Mouse (Mus musculus) retina, postnatal 1 day (tissue): Measurements from ENCODE around the gene Gm20388.

Source experiments
- DNase-seq: peaks from one replicate; pipeline ENCODE4 v3.0.0-alpha.2; 2012

The Gm20388 gene

DNA sequence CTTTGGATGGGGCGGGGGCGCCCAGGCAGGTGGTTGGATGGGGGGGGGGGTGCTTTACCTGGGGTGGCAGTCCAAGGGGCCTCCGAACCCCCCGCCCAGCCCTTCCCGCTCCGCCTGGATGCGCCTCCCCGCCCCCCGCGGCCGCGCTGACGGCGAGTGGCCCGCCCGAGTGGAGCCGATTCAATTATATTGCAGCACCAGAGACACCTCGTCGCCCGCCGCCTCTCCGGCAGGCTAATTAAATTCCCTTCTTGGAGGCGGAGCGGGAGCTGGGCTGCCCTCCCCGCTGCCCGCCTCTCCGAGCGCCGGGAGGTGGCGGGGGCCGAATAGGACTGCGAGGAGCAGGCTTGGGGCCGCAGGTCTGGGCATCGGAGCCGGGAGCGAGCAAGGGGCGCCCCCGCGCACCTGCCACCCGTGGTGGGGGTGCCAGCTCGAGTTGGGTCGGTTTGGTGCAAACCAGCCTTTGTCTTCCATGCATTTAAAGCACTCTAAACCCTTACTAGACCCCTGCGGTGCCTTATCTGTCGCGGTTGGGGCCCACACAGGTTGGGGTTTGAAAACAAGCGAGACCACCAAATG, 627.3 kb downstream of the Gm20388 start:
- DNase-seq = peak; percentile 86

DNA sequence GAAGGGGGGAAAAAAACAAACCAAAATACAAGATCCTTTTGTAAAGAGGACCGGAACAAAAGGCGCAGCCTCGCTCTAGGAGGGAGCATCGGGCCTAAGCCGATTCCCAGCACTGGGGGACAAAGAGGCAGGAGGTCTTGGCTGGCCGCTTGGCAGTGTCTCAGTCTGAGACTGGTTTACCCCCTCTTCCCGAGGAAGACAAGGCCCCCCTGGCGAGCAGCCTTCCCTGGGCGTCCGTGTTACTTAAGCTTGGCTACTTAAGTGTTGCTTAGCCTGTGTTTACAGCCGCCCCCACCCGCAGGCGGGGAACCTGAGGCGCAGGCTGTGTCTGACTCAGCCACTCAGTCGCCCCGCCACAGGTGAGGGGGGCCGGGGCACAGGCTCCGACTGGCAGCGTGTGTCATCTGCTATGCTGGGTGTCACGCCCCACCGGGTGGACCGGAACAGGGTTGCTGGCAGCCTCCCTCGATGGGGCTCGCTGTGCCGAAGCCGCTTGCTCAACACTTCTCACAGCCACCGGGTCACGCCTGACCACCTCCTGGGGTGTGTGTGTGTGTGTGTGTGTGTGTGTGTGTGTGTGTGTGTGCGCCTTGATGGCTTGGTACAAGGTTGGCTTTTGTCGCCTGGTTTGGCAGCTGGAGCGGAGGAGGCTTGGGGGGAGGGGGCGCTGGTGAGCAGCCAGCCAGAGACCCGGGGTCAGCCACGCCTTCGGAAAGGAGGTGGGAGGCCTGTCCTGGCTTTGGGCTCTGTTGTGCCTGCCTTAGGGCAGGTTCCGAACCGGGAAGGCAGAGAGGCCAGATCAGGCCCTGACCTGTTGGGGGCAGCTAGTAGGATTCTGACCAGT, 628.0 kb downstream of the Gm20388 start:
- DNase-seq = peak; percentile 87

DNA sequence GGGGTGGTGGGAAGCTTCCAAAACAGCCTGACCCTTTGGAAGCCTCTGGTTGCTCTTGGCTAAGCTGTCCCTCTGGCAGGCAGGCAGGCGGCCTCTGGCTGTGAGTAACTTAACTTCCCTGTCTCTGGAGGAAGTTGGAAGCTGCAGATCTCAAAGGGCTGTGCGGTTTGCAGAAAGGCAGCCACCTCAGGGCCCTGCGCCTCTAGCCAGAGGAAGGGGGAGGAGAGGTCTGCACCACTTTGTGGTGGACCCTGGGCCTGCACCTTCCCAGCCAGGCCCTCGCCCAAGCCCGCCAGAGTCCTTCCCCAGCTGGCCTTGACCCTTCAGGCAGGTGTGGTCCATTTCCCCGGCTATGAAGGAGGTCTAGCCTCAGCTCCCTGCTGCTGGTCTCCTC, 628.7 kb downstream of the Gm20388 start:
- no peak for DNase-seq

DNA sequence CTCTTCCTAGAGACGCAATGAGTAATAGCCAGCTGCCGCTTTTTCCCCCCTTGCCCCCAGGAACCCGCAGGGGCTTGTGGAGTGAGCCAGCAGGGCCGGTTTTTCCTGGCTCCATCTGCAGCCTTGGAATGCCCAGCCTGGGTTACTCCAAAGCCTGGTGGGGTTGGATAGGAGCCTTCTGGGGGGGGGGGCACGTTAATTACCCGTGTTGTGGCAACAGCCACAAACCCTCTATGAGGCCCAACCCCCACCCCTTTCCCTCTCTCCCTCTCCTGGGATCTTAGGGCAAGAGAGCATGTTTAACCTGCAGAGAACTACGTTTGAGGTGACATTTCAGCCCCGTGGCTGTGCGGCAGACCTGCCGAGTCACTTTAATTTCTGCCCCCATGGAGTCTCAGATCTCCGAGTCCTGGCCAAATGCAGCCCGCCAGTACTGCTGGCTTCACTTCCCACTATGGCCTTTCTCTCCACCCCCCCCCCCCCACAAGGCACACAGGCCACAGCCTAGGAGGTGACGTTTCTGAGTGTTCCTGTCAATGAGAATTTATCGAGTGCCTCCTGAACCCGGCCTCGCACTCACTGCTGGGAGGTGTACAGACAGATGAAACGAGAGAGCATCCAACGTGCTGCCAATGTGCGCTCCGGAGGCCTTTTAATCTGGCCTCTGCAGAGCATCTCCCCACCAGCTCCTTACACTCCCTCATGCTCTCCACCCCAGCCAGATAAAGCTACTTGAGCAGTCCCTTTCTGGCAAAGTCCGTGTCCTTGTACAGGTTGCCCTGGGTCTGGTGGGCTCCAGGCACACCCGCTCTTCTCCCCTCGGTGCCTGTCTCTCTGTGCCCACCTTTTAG, 629.4 kb downstream of the Gm20388 start:
- no peak for DNase-seq

DNA sequence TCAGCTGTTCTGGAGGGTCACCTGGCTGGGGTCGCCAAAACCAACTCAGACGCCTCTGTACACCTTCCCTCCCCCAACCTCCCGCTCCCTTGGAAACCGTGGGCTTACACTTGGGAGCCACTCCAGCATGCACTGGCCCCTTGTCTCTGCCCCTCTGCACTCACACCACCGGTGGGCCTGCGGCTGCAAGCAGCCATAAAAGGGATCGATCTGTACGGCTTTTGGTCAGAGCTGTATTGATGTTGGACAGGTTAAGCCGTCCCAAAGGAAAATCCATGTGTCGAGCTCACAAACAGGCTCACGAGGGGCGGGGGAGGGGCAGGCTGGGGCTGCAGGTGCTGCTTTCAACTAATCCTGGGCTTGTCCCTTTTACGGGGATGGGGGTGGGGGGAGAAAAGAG, 632.4 kb downstream of the Gm20388 start:
- no peak for DNase-seq

DNA sequence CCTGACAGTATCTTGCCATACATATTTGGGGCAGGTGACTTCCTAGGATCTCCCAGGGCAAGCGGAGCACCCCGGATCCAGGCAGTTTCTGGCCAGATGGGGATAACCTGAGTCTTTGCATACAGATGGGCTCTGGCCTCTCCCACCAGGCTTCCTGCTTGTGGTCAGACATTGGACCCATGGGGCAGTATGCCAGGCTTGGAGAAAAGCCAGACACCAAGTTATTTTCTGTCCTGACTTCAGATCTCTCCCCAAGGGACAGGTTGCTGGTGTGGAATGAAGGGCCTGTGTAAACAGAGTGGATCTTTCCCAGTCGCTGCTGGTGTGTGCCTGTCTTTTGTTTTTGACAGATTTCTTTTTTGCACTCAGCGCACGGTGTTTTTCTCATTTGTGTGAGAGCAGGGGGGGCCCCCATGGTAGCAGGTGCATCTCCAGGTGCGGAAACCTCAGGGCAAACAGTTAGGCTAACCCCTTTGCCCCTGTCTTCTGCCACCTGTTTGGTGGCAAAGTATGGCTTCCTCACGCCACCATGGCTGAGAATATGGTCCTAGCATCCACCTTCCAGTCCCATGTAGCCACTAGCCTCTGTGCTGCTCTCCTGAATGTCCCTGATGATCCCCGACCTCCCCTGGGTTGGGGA, 632.9 kb downstream of the Gm20388 start:
- no peak for DNase-seq

DNA sequence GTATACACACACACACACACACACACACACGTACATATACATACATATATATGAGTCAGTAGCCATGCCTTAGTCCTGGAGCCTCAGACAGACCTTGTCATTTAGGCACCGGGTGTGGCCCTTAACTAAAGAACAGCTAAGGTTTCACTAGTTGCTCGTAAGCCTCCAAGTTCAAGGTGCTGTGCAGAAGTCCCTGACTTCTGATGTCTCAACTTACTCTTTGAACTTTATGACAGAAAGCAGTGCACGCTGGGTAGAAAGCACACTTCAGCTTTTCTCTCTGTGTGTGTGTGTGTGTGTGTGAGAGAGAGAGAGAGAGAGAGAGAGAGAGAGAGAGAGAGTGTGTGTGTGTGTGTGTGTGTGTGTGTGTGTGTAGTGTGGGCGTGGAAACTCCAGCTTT, 633.5 kb downstream of the Gm20388 start:
- DNase-seq = no peak

DNA sequence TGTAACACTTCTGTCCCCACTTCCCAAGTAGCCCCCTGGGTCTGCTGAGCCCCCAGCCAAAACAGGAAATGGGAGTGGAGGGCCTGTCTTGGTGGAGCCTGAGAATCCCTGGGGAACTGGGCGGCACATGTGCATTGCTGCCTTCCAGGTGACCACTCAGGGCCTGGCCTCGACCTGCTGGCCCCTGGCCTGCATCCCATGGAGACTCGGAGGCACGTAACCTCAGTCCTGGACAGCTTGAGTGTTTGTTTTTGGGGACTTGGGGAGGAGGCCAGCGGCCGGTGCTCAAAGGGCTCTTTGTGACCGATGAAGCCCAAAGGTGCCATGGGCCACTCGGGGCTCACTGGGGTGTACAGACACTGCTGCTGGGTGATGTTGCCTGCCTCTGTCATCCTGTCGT, 636.9 kb downstream of the Gm20388 start:
- no peak for DNase-seq

DNA sequence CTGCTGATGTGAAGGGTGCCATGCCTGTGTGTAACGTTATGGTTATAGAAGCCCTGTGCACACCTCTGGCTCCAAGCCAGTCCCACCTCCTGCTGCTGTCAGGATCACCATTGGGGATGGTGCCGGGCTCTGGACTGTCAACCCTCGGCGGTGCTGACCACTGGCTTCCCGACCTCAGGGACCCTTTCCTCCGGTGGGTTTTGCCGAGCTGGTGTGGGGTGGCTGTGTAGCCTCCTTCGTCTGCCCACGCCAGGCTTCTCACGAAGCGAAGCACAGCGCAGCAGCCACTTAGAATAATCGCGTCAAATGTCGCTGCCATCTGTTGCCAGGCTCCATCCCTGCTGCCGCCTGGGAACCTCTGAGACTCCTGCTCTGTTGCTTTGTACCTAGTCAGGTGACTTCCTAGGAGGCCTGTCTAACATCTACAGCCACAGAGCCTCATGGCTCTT, 637.7 kb downstream of the Gm20388 start:
- peak; percentile 63 for DNase-seq

DNA sequence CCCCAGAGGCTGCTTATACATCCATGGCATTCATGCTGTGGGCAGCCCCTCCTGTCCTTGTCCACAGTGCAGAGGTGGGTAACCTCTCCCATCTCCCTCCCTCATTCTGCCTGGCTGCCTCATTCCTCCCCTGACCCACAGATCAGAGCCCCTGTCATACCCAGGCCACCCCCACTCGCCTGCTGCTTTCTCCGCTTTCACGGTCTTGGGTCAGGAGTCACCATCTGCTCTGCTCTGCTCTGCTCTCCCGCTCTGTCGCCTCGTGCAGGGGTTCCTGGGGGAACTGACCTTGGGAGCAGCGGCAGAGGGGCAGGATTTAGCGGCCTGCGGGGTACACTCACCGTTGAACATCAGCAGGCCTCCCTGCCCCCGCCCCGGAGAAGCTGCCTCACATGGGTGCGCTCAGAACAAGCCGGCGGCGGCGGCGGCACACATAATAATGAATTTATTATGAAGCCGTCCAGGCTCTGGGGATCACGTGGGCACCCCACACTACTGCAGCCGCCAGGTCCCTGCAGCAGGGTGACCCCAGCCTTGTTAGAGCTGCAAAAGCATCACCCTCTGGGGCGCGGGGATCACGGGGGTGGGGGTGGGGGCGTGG, 638.8 kb downstream of the Gm20388 start:
- peak; percentile 82 for DNase-seq

DNA sequence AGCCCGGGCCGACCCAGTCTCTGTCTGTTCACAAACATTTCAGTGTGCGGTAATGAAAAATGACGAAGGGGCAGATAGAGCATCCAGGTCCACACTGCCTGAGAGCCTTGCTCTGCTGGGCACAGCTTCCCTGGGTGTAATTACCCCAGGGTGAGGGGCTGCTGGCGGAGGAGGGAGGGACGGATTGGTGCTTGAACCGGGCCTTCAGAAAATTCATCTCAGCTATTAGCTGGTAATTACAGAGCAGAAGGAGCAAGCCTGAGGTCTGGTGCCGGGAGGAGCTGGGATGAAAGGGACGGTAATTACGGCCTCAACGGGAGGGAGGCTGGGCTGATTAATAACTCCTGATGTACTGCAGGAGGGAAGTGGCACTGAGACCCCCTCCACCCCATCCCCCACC, 639.3 kb downstream of the Gm20388 start:
- peak; percentile 84 for DNase-seq

DNA sequence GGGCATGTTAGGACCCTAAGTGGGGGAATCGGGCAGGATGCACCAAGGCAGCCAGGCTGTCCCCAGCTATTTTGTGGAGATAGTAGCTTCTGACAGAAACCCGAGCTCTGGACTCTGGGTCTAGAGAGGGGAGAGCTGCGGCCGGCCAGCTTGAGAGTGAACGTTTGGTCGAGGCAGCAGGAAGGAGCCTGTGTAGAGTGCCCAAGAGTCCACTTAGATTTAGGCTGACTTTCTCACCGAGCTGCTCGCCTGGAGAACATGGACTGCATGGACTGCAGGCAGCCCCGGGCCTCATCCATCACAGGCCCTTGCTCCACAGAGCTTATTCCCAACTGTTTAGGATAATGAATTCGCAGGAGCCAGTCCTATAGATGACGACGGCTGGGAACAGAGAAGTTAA, 639.8 kb downstream of the Gm20388 start:
- DNase-seq = no peak

DNA sequence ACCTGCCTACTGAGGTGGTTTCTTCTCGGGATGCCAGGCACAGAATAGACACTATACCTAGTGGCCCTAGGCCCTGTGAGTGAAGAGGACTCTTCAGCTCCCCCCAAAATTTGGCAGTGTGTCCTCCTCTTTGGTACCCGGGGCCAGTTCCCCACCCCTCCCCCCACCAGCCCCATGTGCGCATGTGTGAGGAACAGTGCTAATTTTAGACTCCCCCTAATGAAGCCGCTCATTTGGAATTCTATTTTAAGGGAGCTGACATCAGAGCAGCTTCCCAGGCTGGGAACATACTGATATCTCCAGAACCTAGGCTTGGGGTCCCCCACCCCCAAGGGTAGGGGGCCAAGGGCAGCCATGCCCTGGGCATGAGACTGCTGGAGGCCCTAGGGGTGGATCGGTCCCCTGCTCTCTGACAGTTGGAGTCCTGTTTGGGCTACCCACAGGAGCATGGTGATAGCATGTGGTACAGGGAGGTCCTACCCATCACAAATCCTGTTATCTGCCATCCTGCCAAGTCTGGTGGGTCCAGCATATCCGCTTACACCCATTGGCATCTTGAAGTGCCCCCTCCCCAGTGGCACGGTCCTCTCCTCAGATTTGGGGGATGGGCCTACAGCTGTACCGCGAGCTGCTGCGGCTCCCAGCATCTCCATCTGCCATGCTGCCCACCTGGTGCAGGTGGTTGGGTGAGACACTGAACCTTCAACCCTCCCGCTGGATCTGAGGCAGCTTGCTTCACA, 640.5 kb downstream of the Gm20388 start:
- no peak for DNase-seq

DNA sequence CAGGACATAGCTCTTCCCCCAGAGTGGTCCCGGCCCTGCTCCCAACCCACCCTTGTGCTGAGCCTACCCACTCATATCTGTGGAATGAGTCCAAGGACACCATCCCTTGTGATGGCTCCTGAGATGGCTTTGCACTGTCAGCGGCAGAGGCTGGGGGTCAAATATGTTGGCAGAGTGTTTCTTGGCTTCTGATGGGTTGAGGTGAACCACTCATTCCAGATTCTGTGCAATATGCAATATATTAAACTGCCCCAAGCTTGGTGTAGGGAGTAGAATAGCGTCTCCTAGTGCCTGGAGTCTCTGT, 641.0 kb downstream of the Gm20388 start:
- DNase-seq = no peak

DNA sequence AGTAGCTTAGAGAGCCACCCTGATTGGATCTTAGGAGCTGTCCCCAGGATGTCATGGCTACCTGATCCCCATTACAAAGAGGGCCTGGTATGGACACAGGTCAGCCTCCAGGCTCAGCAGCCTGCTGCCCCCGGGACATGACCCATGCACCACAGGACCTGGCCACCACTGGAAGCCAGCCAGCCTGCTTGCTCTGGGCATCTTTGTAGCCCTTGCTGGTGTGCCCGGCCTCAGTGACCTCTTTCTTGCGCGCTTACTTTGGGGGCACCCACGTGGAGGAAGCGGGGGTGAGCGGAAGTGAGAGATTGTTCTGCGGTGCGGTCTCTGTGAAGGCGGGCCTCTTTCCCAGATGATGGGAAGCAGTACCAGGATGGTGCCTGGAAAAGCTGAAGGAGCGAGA, 641.9 kb downstream of the Gm20388 start:
- no peak for DNase-seq

DNA sequence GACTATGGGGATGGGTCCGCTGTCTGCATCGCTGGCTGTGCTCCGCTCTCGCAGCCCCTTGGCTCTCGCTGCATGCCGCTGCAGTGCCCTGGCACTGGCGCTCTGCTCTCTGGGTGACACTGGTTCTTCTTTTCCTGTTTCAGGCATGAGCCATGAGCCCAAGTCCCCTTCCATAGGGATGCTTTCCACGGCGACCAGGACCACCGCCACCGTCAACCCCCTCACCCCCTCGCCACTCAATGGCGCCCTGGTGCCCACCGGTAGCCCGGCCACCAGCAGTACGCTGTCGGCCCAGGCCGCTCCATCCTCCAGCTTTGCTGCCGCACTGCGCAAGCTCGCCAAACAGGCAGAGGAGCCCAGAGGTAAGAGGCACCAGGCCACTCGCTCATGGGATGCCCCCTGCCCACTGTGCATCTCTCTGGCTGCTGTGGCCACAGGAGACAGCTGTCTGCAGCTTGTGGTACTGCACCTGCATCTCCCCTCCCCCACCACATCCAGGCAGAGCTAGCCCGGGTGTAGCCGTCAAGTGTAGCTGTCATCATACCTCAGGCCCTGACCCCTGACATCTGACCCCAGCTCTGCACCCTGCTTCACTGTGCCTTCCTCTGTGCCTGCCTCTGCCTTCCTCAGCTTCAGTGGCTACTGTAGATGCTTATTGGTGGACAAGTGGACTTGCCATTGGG, 642.9 kb downstream of the Gm20388 start:
- DNase-seq = no peak

DNA sequence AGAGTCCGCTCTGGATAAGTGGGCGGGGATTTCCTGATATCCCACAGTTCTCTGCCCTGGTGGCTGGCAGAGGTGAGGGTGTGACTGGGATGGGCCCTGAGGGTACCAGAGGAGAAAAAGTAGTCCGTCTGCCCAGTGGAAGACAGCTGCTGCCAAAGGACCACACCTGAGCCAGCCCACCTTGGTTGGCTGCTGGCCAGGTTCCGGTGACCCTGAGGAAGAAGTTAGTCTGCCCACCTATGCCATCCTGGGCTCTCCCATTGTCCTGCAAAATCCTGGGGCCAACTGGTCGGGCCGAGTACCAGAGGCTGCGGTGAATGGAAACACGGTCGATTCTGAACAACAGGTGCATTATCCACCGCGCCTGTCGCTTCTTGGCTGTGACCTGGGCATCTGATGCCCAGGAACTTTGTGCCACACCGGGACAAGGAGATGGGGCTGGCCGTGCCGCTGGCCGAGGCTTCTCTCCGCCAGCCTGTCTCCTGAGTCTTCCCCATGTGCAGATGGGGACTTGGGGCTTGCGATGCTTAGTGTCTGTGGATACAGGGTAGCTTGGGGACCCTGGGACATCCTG, 643.9 kb downstream of the Gm20388 start:
- no peak for DNase-seq

DNA sequence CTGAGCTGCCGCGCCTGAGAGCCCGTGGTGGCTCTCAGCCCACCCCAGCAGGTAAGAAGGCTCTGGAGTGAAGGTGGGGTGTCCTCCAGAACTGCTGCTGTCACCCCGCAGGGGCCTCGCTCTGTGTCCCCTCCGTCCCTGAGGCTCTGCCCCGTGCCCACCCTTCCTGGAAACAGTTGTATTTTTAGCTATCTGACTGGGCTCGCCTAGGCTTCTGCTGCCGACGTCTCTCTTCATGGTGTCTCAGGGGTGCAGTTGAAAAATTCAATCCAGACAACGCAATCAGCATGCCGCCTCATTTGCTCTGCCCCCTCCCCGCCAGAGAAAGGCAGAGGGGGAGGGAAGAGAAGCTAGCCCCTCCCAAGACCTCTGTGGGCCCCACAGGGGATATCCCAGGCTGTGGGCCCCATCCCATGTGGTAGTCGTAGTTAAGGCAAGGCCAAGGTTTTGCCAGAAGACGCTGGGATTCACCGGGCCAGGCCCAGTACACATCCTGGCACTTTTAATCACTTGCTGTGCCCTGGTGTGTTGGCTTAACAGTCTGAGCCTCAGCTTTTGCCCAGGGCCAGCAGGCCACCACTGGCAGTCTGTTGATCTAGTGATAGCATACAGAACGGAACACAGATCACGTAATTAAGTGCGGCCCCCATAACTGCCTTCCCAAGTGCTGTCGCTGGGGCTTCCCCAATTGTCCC, 645.7 kb downstream of the Gm20388 start:
- DNase-seq = no peak

DNA sequence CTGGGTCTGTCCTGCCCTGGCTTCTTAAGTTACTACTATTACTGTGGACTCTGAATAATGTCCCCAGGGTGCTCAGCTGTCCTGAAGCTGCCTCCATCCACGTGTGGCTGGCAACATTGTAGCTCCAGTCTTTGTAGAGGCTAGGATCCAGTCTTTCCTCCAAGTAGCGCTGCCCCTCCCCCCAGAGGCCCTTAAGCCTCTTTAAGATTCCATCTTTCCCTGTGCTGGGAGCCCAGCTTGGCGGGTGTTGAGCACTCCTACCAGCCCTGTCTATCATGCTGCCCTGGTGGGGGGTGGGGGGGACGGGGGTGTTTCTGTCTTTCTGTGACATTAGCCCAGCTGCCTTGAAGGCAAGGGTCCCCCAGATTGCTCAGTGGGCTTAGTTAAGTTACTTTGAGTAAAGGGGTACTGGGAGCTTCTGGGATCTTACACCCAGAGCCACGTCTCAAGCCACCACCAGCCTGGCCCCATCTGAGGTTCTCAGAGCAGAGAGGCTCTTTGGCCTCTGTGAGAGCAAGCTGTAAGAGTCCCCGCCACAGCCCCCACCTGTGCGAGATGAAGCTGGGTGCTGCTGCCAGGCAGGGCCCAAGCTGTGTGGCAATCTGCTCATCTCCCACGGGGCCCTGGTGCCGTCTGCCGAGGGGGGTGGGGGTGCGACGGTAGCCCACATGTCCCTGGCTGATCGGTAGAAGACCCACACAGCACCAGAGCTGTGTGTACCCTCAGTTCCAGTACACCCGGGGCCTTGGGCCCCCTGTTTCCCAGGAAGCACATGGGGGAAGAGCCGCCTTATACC, 646.7 kb downstream of the Gm20388 start:
- DNase-seq = peak; percentile 62

DNA sequence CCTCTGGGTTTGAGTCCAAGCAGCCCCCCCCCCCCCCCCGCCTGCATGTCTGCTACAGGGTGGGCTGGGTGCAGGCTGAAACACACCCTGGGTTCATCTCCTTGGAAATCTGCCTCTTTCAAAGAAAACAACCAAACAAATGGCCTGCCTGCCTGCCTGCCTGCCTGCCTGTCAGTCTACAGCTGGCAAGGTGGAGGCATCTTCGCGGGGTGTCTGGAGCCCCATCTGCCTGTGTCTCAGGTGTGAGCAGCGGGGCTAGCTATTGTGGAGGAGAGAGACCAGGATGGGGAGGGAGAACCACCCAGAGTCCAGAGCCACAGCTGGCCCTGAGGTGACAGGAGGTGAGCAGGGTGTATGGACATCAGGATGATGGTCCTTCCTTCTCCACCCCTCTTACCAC, 647.5 kb downstream of the Gm20388 start:
- DNase-seq = no peak
